Mouse (Mus musculus): ENCODE data around the gene Syt2. TPM values are rescaled to one million over a fixed set of nuclear protein-coding genes. Genes with fewer than 3 reads are reported as not detected.

The Syt2 gene
- polyA plus RNA-seq, 1 experiment = 33.3 TPM

- Histone ChIP-seq H3K4me3 (ENCODE audit: insufficient read depth, low read length) (peak overlapping the region; percentile 41), H3K27ac (ENCODE audit: insufficient read depth, low read length) (no peak overlapping the region), H3K4me1 (ENCODE audit: control insufficient read depth, insufficient read depth, low read length) (no peaks in the 10 kb centered on the region)
- no peak for TF ChIP-seq CTCF (IDR thresholded peaks at IDR 0.05; ENCODE audit: extremely low read depth, insufficient read depth, low read length)
- no peak for TF ChIP-seq POLR2A (IDR thresholded peaks at IDR 0.05; ENCODE audit: extremely low read depth, insufficient read depth, low read length)
Measured at GRCm38 (mm10) chr1:134708801-134709385, 62.4 kb downstream of the Syt2 start.

GRCm38 (mm10) chr1:134709411-134710306 is 63.2 kb downstream of the Syt2 start:
- H3K4me1 ChIP-seq (ENCODE audit: control insufficient read depth, insufficient read depth, low read length) = no peaks in the 10 kb centered on the region
- peak overlapping the region; percentile 41 for H3K4me3 ChIP-seq (ENCODE audit: insufficient read depth, low read length)
- TF ChIP-seq CTCF (IDR thresholded peaks at IDR 0.05; ENCODE audit: extremely low read depth, insufficient read depth, low read length) = no peak
- no peak for TF ChIP-seq POLR2A (IDR thresholded peaks at IDR 0.05; ENCODE audit: extremely low read depth, insufficient read depth, low read length)
- no peak overlapping the region for H3K27ac ChIP-seq (ENCODE audit: insufficient read depth, low read length)

- Histone ChIP-seq H3K4me1 (ENCODE audit: control insufficient read depth, insufficient read depth, low read length) (no peaks in the 10 kb centered on the region), H3K27ac (ENCODE audit: insufficient read depth, low read length) (no peak overlapping the region), H3K4me3 (ENCODE audit: insufficient read depth, low read length) (no peak overlapping the region)
- TF ChIP-seq POLR2A (IDR thresholded peaks at IDR 0.05; ENCODE audit: extremely low read depth, insufficient read depth, low read length) = no peak
- TF ChIP-seq CTCF (IDR thresholded peaks at IDR 0.05; ENCODE audit: extremely low read depth, insufficient read depth, low read length) = no peak
Measured at GRCm38 (mm10) chr1:134711061-134711460, 64.6 kb downstream of the Syt2 start.

GRCm38 (mm10) chr1:134711653-134712052 is 65.2 kb downstream of the Syt2 start:
- H3K27ac ChIP-seq (ENCODE audit: insufficient read depth, low read length) = no peak overlapping the region
- no peaks in the 10 kb centered on the region for H3K4me1 ChIP-seq (ENCODE audit: control insufficient read depth, insufficient read depth, low read length)
- no peak for TF ChIP-seq POLR2A (IDR thresholded peaks at IDR 0.05; ENCODE audit: extremely low read depth, insufficient read depth, low read length)
- no peak for TF ChIP-seq CTCF (IDR thresholded peaks at IDR 0.05; ENCODE audit: extremely low read depth, insufficient read depth, low read length)
- H3K4me3 ChIP-seq (ENCODE audit: insufficient read depth, low read length) = no peak overlapping the region

- H3K4me3 ChIP-seq (ENCODE audit: insufficient read depth, low read length) = no peak overlapping the region
- no peak overlapping the region for H3K27ac ChIP-seq (ENCODE audit: insufficient read depth, low read length)
- TF ChIP-seq POLR2A (IDR thresholded peaks at IDR 0.05; ENCODE audit: extremely low read depth, insufficient read depth, low read length) (no peak), CTCF (IDR thresholded peaks at IDR 0.05; ENCODE audit: extremely low read depth, insufficient read depth, low read length) (no peak)
- no peaks in the 10 kb centered on the region for H3K4me1 ChIP-seq (ENCODE audit: control insufficient read depth, insufficient read depth, low read length)
Measured at GRCm38 (mm10) chr1:134712781-134713299, 66.4 kb downstream of the Syt2 start.

GRCm38 (mm10) chr1:134713421-134713969 is 67.0 kb downstream of the Syt2 start:
- Histone ChIP-seq H3K4me1 (ENCODE audit: control insufficient read depth, insufficient read depth, low read length) (no peaks in the 10 kb centered on the region), H3K27ac (ENCODE audit: insufficient read depth, low read length) (no peak overlapping the region)

GRCm38 (mm10) chr1:134714166-134714565 is 67.7 kb downstream of the Syt2 start:
- Histone ChIP-seq H3K4me3 (ENCODE audit: insufficient read depth, low read length) (no peak overlapping the region), H3K27ac (ENCODE audit: insufficient read depth, low read length) (no peak overlapping the region), H3K4me1 (ENCODE audit: control insufficient read depth, insufficient read depth, low read length) (no peaks in the 10 kb centered on the region)
- no peak for TF ChIP-seq POLR2A (IDR thresholded peaks at IDR 0.05; ENCODE audit: extremely low read depth, insufficient read depth, low read length)

More at GRCm38 (mm10) chr1:134713421-134713969, 67.0 kb downstream of the Syt2 start:
- TF ChIP-seq CTCF (IDR thresholded peaks at IDR 0.05; ENCODE audit: extremely low read depth, insufficient read depth, low read length) (no peak), POLR2A (IDR thresholded peaks at IDR 0.05; ENCODE audit: extremely low read depth, insufficient read depth, low read length) (no peak)
- no peak overlapping the region for H3K4me3 ChIP-seq (ENCODE audit: insufficient read depth, low read length)

- Histone ChIP-seq H3K4me1 (ENCODE audit: control insufficient read depth, insufficient read depth, low read length) (no peaks in the 10 kb centered on the region), H3K4me3 (ENCODE audit: insufficient read depth, low read length) (no peak overlapping the region), H3K27ac (ENCODE audit: insufficient read depth, low read length) (no peak overlapping the region)
- TF ChIP-seq CTCF (IDR thresholded peaks at IDR 0.05; ENCODE audit: extremely low read depth, insufficient read depth, low read length) (no peak), POLR2A (IDR thresholded peaks at IDR 0.05; ENCODE audit: extremely low read depth, insufficient read depth, low read length) (no peak)
Measured at GRCm38 (mm10) chr1:134715092-134715491, 68.6 kb downstream of the Syt2 start.

- Histone ChIP-seq H3K4me3 (ENCODE audit: insufficient read depth, low read length) (no peak overlapping the region), H3K27ac (ENCODE audit: insufficient read depth, low read length) (0 out of 2 replicates have a peak overlapping the region, but pooled peaks have one; percentile 43), H3K4me1 (ENCODE audit: control insufficient read depth, insufficient read depth, low read length) (no peaks in the 10 kb centered on the region)
- TF ChIP-seq CTCF (IDR thresholded peaks at IDR 0.05; ENCODE audit: extremely low read depth, insufficient read depth, low read length) (no peak), POLR2A (IDR thresholded peaks at IDR 0.05; ENCODE audit: extremely low read depth, insufficient read depth, low read length) (no peak; the same call in 1 of the 2 replicates)
Measured at GRCm38 (mm10) chr1:134719718-134720304, 73.3 kb downstream of the Syt2 start.

Measured in cortical plate, adult 2 months (tissue).